Mouse (Mus musculus) hindbrain, postnatal 0 days (tissue): ENCODE data around the gene Gm36028. TPM values are rescaled to one million over a fixed set of nuclear protein-coding genes. Genes with fewer than 3 reads are reported as not detected.

ENCODE experiments used
- ATAC-seq: fragments of 200-750 bp; cut with Nextera tagmentation; 2 replicates; pipeline ENCODE4 v1.8.0; 2017; ENCODE audit warnings: mild to moderate bottlenecking, moderate TSS enrichment, moderate library complexity
- DNase-seq: peaks from one replicate; pipeline ENCODE4 v3.0.0-alpha.2; 2015; ENCODE audit warnings: low spot score
- H3K27ac ChIP-seq: fragments of 300-500 bp; sonication (generic); 2 replicates; pipeline ENCODE4 v1.5.1; 2014; ENCODE audit warnings: mild to moderate bottlenecking
- H3K27me3 ChIP-seq: fragments of 300-500 bp; sonication (generic); 2 replicates; pipeline ENCODE4 v1.6.1; 2014; ENCODE audit warnings: low read length, mixed read lengths; ENCODE audit not compliant: insufficient read depth
- H3K36me3 ChIP-seq: fragments of 300-500 bp; sonication (generic); 2 replicates; pipeline ENCODE4 v1.6.1; 2014; ENCODE audit warnings: low read length, mixed read lengths; ENCODE audit not compliant: insufficient read depth
- H3K4me1 ChIP-seq: fragments of 300-500 bp; sonication (generic); 2 replicates; pipeline ENCODE4 v1.6.1; 2014; ENCODE audit warnings: antibody characterized with exemption, low read length, mixed read lengths; ENCODE audit not compliant: insufficient read depth
- H3K4me2 ChIP-seq: fragments of 300-500 bp; sonication (generic); 2 replicates; pipeline ENCODE4 v1.6.1; 2014; ENCODE audit warnings: low read depth, mild to moderate bottlenecking, low read length, moderate library complexity, mixed read lengths
- H3K4me3 ChIP-seq: fragments of 300-500 bp; sonication (generic); 2 replicates; pipeline ENCODE4 v1.5.1; 2014; ENCODE audit warnings: low read length
- H3K9ac ChIP-seq: fragments of 300-500 bp; sonication (generic); replicated peaks from 2 replicates; pipeline ENCODE4 v1.6.1; 2014; ENCODE audit warnings: mild to moderate bottlenecking, low read length, moderate library complexity, mixed read lengths
- H3K9me3 ChIP-seq: fragments of 300-500 bp; sonication (generic); 2 replicates; pipeline ENCODE4 v1.6.1; 2016; ENCODE audit warnings: low read length, mixed read lengths
- CTCF ChIP-seq: IDR thresholded peaks from 2 replicates; pipeline ENCODE4 v1.5.1; 2016; ENCODE audit warnings: antibody characterized with exemption, control low read depth, low read depth
- WGBS: fragments of 180-500 bp; shearing (Covaris S2); extraction: QIAGEN DNeasy Blood & Tissue Kit; methylation state at CpG from one replicate; pipeline ENCODE4 v1.1.7; 2014; 5-methylcytosine and 5-hydroxymethylcytosine counted together
- polyA plus RNA-seq: library from polyadenylated mRNA; unstranded; fragments of >200 nt; fragmentation: Nextera tagmentation; extraction: Ambion mirVana; gene quantifications from 2 replicates; pipeline ENCODE4 v1.2.1, GENCODE M21; 2015
- total RNA-seq: library from RNA; depleted of rRNA; stranded (reverse); fragments of >200 nt; gene quantifications from 2 replicates; pipeline ENCODE4 v1.2.3, GENCODE M21; 2014

Gene Gm36028
- total and polyA plus RNA-seq, 2 experiments from 2014 or later = 0.18 TPM; not detected in 1

GRCm38 (mm10) chr16:37892667-37893066 is 31.7 kb upstream of the Gm36028 start:
- H3K36me3 ChIP-seq = no peaks in the 10 kb centered on the region
- H3K4me1 ChIP-seq = no peaks in the 10 kb centered on the region
- no peaks in the 10 kb centered on the region for H3K9me3 ChIP-seq
- no peak overlapping the region for H3K9ac ChIP-seq
- TF ChIP-seq CTCF = no peak
- H3K4me3 ChIP-seq = no peak overlapping the region
- no peaks in the 10 kb centered on the region for H3K27me3 ChIP-seq
- 32% methylated on average over 2 of the region's 2 CpGs for WGBS
- peak; percentile 39 for DNase-seq
- no peak for ATAC-seq
- no peak overlapping the region for H3K4me2 ChIP-seq
- no peak overlapping the region for H3K27ac ChIP-seq

GRCm38 (mm10) chr16:37888986-37889385 is 28.0 kb upstream of the Gm36028 start:
- TF ChIP-seq CTCF = no peak
- H3K4me3 ChIP-seq = no peak overlapping the region
- no peaks in the 10 kb centered on the region for H3K4me1 ChIP-seq
- no peaks in the 10 kb centered on the region for H3K9me3 ChIP-seq
- ATAC-seq = no peak
- no peaks in the 10 kb centered on the region for H3K27me3 ChIP-seq
- no peaks in the 10 kb centered on the region for H3K36me3 ChIP-seq
- no peak overlapping the region for H3K9ac ChIP-seq
- no peak overlapping the region for H3K4me2 ChIP-seq
- H3K27ac ChIP-seq = no peak overlapping the region
- WGBS = 91% methylated on average over 3 of the region's 3 CpGs
- no peak for DNase-seq

GRCm38 (mm10) chr16:37881168-37881567 is 20.2 kb upstream of the Gm36028 start:
- DNase-seq (no peak), ATAC-seq (no peak)
- TF ChIP-seq CTCF = no peak
- H3K9me3 ChIP-seq = no peaks in the 10 kb centered on the region
- no peak overlapping the region for H3K4me2 ChIP-seq
- no peaks in the 10 kb centered on the region for H3K4me1 ChIP-seq
- H3K4me3 ChIP-seq = no peak overlapping the region
- no peaks in the 10 kb centered on the region for H3K27me3 ChIP-seq
- no peak overlapping the region for H3K27ac ChIP-seq
- 83% methylated on average over 2 of the region's 2 CpGs for WGBS
- H3K36me3 ChIP-seq = peaks cover 35% of the 10 kb centered on the region
- H3K9ac ChIP-seq = no peak overlapping the region

DNA sequence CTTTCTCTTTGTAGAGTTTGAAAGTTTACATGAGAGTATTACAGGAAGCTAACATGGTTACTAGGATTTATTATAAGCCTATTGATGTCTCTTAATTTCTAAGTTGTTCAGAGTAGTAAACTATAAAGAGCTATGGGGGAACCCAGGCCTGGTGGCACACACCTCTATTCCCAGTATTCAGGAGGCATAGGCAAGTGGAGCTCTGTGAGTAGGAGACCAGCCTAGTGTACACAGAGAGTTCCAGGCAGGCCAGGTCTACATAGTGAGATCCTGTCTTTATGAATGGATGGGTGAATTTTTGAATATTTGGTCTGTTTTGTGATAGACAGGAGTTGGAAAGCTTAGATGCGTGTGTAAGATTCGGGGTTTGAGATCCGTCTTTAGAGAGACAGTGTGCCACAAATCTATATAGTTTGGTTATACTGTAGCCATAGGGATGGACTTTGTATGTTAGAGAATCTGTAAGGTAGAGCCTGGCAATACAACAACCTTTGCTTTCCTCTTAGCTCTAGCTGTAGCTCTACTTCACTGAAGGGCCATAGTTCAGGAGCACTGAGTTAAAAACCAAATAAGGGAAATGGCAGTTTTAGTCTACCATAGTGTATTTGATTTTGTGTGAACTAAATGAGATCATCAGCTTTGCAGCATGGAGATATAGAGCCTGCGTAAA is 18.9 kb upstream of the Gm36028 start:
- no peaks in the 10 kb centered on the region for H3K27me3 ChIP-seq
- 92% methylated on average over 4 of the region's 4 CpGs for WGBS
- ATAC-seq = no peak
- no peaks in the 10 kb centered on the region for H3K4me1 ChIP-seq
- TF ChIP-seq CTCF = no peak
- H3K9me3 ChIP-seq = no peaks in the 10 kb centered on the region
- no peak overlapping the region for H3K9ac ChIP-seq
- no peak for DNase-seq
- no peak overlapping the region for H3K4me2 ChIP-seq
- H3K4me3 ChIP-seq = no peak overlapping the region
- no peak overlapping the region for H3K27ac ChIP-seq
- peaks cover 35% of the 10 kb centered on the region for H3K36me3 ChIP-seq

- peaks cover 35% of the 10 kb centered on the region for H3K36me3 ChIP-seq
- H3K27ac ChIP-seq = no peak overlapping the region
- no peaks in the 10 kb centered on the region for H3K27me3 ChIP-seq
- no peak overlapping the region for H3K4me3 ChIP-seq
- H3K4me2 ChIP-seq = no peak overlapping the region
- H3K9ac ChIP-seq = no peak overlapping the region
- TF ChIP-seq CTCF = no peak
- 89% methylated on average over 7 of the region's 7 CpGs for WGBS
- no peaks in the 10 kb centered on the region for H3K4me1 ChIP-seq
- no peak for ATAC-seq
- no peak for DNase-seq
- no peaks in the 10 kb centered on the region for H3K9me3 ChIP-seq
Observed at GRCm38 (mm10) chr16:37878951-37879505, 18.1 kb upstream of the Gm36028 start.

GRCm38 (mm10) chr16:37877406-37877805 is 16.5 kb upstream of the Gm36028 start:
- no peaks in the 10 kb centered on the region for H3K4me1 ChIP-seq
- ATAC-seq (no peak), DNase-seq (no peak)
- peaks cover 21% of the 10 kb centered on the region for H3K36me3 ChIP-seq
- no peaks in the 10 kb centered on the region for H3K27me3 ChIP-seq
- H3K9me3 ChIP-seq = no peaks in the 10 kb centered on the region
- no peak overlapping the region for H3K9ac ChIP-seq
- no peak overlapping the region for H3K27ac ChIP-seq
- no peak overlapping the region for H3K4me3 ChIP-seq
- no peak overlapping the region for H3K4me2 ChIP-seq
- TF ChIP-seq CTCF = no peak
- 97% methylated on average over 3 of the region's 3 CpGs for WGBS

DNA sequence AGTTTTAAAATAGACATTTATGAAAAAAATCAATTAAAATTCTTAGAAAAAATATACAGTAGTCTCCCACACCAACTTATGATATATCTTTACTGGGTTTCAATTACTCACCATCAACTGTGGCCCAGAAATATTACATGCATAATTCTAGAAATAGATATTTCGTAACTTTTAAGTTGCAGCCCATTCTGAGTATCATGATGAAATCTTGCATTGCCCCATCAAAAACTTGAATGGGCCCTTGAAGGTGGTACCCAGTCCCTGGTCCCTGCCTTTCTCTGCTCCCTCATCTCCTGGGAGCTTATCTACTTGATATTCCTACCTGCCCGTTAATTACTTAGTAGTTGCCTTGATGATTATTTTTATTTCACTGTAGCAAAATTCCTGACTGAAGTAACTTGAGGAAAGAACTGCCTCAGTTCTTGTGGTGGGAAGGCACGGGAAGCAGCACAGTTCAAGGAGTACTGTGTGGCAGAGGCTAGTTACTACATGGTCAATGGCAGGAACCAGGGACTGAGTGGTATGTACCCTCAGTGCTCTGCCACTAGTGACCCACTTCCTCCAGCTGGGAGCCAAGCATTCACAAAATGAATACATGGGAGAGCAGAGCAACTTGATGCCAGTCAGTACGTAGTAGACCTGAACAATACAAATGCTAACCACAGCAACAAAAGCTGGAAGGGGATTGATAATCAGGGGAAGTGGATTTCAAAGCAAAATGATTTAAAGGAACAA is 13.7 kb upstream of the Gm36028 start:
- WGBS = 78% methylated on average over 4 of the region's 4 CpGs
- no peak for ATAC-seq

More for the DNA sequence above, 13.7 kb upstream of the Gm36028 start:
- Histone ChIP-seq H3K4me1 (peaks cover 12% of the 10 kb centered on the region), H3K27ac (no peak overlapping the region), H3K36me3 (peaks cover 7% of the 10 kb centered on the region; the same call in 1 of the 2 replicates), H3K27me3 (no peaks in the 10 kb centered on the region), H3K4me3 (no peak overlapping the region), H3K4me2 (no peak overlapping the region), H3K9me3 (no peaks in the 10 kb centered on the region), H3K9ac (no peak overlapping the region)
- TF ChIP-seq CTCF = no peak
- no peak for DNase-seq
